Comparison of ENCODE assay signal across 20 mouse cellular contexts in the genomic region with DNA sequence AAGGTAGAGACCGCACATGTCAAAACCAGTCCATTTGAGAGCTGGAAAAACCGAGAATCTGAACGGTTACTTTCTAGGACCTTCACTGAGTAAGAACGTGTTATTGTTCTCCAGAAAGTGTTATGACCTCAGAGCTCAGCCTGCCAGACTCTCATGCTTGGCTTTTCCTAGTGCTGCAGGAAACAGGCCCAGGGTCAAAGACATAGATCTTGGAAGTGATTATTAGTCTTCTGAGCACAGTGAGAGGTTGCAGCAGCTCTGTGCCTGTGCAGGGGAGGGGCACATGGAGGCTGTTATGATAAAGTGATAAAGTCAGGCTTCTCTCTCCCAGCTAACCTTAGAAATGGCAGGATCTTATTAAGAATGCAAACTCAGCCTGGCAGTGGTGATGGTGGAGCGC.
DNase-seq lines count a peak whose midpoint lies in the region; ATAC-seq and TF ChIP-seq lines count a peak whose summit lies in the region.
"Had no signal": no experiment of that assay in that cellular context is flagged by ENCODE, and none has a peak within 500 bp of the region (broad histone marks: within the 10 kb centered on the region; RNA-seq: fewer than 3 reads in every experiment).

No protein-coding gene starts in this region.

- H3K79me2 ChIP-seq in CH12.LX (replicated peaks; ENCODE audit: control insufficient read depth, extremely low read depth, insufficient read depth, poor library complexity, severe bottlenecking): no peaks in the 10 kb centered on the region

- 66% methylated on average over 5 of the region's 5 CpGs for WGBS in kidney, adult 2 months
- WGBS in kidney, embryonic 15.5 days: 61% methylated on average over 5 of the region's 5 CpGs

- in situ Hi-C loops in CH12.LX (cut with MboI; ENCODE audit: low pct_ligation_motif_present, low pct_unique_long_range_greater_than_20kb, low sequenced_read_pairs): no loop called here

- H3K9me3 ChIP-seq in kidney, embryonic 15.5 days (replicated peaks): no peaks in the 10 kb centered on the region
- no peaks in the 10 kb centered on the region for H3K9me3 ChIP-seq in CH12.LX (replicated peaks; ENCODE audit: low read length)
- H3K9me3 ChIP-seq: embryonic facial prominence, embryonic 15.5 days; forebrain, embryonic 10.5 days; heart, embryonic 10.5 days; hindbrain, embryonic 12.5 days had no signal

- H3K4me1 ChIP-seq in kidney, adult 2 months (ENCODE audit: control insufficient read depth, insufficient read depth, low read length): no peaks in the 10 kb centered on the region
- H3K4me1 ChIP-seq in kidney, embryonic 15.5 days: peaks cover 5% of the 10 kb centered on the region; the same call in 1 of the 2 replicates
- peaks cover 3 to 23% of the 10 kb centered on the region in 2 experiments; a peak in 3 of 4 replicates for H3K4me1 ChIP-seq in CH12.LX (ENCODE audit: control insufficient read depth in 1 of 2, insufficient read depth in 2 of 2)
- H3K4me1 ChIP-seq: embryonic facial prominence, embryonic 15.5 days; forebrain, embryonic 10.5 days; heart, embryonic 10.5 days; hindbrain, embryonic 12.5 days had no signal

- no peak overlapping the region for H3K4me2 ChIP-seq in kidney, embryonic 15.5 days
- H3K4me2 ChIP-seq in CH12.LX (ENCODE audit: insufficient read depth, low read depth, poor library complexity, severe bottlenecking): peak overlapping the region; percentile 16; the same call in 1 of the 2 replicates
- H3K4me2 ChIP-seq: embryonic facial prominence, embryonic 15.5 days; hindbrain, embryonic 12.5 days; liver, embryonic 11.5 days had no signal

- H3K27ac ChIP-seq in kidney, adult 2 months (ENCODE audit: insufficient read depth, low read depth, low read length): 0 out of 2 replicates have a peak overlapping the region, but pooled peaks have one; percentile 8
- no peak overlapping the region for H3K27ac ChIP-seq in kidney, embryonic 15.5 days
- no peak overlapping the region for H3K27ac ChIP-seq in CH12.LX (ENCODE audit: insufficient read depth, low read depth)
- H3K27ac ChIP-seq: embryonic facial prominence, embryonic 15.5 days; forebrain, embryonic 10.5 days; heart, embryonic 10.5 days; hindbrain, embryonic 12.5 days had no signal

- H3K27me3 ChIP-seq in kidney, adult 2 months (replicated peaks; ENCODE audit: control insufficient read depth, insufficient read depth, low read length): no peaks in the 10 kb centered on the region; the same call in 1 of the 2 replicates
- H3K27me3 ChIP-seq in kidney, embryonic 15.5 days: no peaks in the 10 kb centered on the region
- no peaks in the 10 kb centered on the region for H3K27me3 ChIP-seq in CH12.LX (replicated peaks)
- H3K27me3 ChIP-seq: embryonic facial prominence, embryonic 15.5 days; hindbrain, embryonic 12.5 days had no signal

- no peaks in the 10 kb centered on the region for H3K36me3 ChIP-seq in kidney, adult 2 months (ENCODE audit: control insufficient read depth, insufficient read depth, low read length)
- H3K36me3 ChIP-seq in kidney, embryonic 15.5 days: no peaks in the 10 kb centered on the region
- H3K36me3 ChIP-seq in CH12.LX (replicated peaks in 1 of 2; ENCODE audit: control insufficient read depth in 1 of 2, insufficient read depth in 1 of 2, low read length in 1 of 2): no peaks in the 10 kb centered on the region
- H3K36me3 ChIP-seq: embryonic facial prominence, embryonic 15.5 days; forebrain, embryonic 10.5 days; heart, embryonic 10.5 days; hindbrain, embryonic 12.5 days had no signal

- H3K4me3 ChIP-seq in kidney, adult 2 months (ENCODE audit: insufficient read depth, low read depth, low read length): no peak overlapping the region
- no peak overlapping the region for H3K4me3 ChIP-seq in kidney, embryonic 15.5 days (replicated peaks)
- no peak overlapping the region for H3K4me3 ChIP-seq in CH12.LX (replicated peaks in 1 of 3; ENCODE audit: low read depth in 2 of 3, low read length in 2 of 3, poor library complexity in 1 of 3)
- H3K4me3 ChIP-seq: embryonic facial prominence, embryonic 15.5 days; forebrain, embryonic 10.5 days; heart, embryonic 10.5 days; hindbrain, embryonic 12.5 days had no signal

- TF ChIP-seq EP300 in CH12.LX (IDR thresholded peaks at IDR 0.05; ENCODE audit: low read length): no peak

- no peak for TF ChIP-seq POLR2A in kidney, adult 2 months (IDR thresholded peaks at IDR 0.05; ENCODE audit: low read depth, low read length)
- no peak for TF ChIP-seq POLR2A in CH12.LX (IDR thresholded peaks at IDR 0.05; ENCODE audit: low read depth, low read length)

- H3K9ac ChIP-seq in kidney, embryonic 15.5 days: no peak overlapping the region
- no peak overlapping the region for H3K9ac ChIP-seq in CH12.LX (ENCODE audit: insufficient read depth, low read depth)
- H3K9ac ChIP-seq: embryonic facial prominence, embryonic 15.5 days; hindbrain, embryonic 12.5 days had no signal

- peak; percentile 33 for DNase-seq in kidney, adult 2 months
- DNase-seq in CH12.LX (ENCODE audit: extremely low read depth): no peak
- DNase-seq in adrenal gland, adult 8-10 months: peak; percentile 19
- DNase-seq in kidney, postnatal 25 days: peak; percentile 2 to 36
- DNase-seq in cerebellum, adult 18-20 months: no peak
- DNase-seq in heart, adult 11 months: no peak
- DNase-seq: B cell, adult 2 months; cerebellum, adult 9-10 months; heart, postnatal 10 days; layer of hippocampus, adult 9-11 months; lung, adult 2 months; lung, postnatal 36 days; right cerebral cortex, postnatal 25 days; thymus, postnatal 4 days had no signal

- TF ChIP-seq RAD21 in CH12.LX (IDR thresholded peaks at IDR 0.05; ENCODE audit: low read depth, low read length): no peak

- dilution Hi-C loops in CH12.LX (cut with MboI; ENCODE audit: extremely low pct_ligation_motif_present, extremely low pct_unique_long_range_greater_than_20kb, low sequenced_read_pairs): no loop called here

- no peak for TF ChIP-seq CTCF in kidney, adult 2 months (conservative IDR thresholded peaks at IDR 0.05; ENCODE audit: insufficient read depth, insufficient read length, low read depth, low read length)
- no peak for TF ChIP-seq CTCF in CH12.LX (conservative IDR thresholded peaks at IDR 0.05 in 1 of 2, IDR thresholded peaks at IDR 0.05 in 1 of 2; ENCODE audit: low read depth in 2 of 2, low read length in 2 of 2)

- ATAC-seq in kidney, embryonic 15.5 days (replicated peaks; ENCODE audit: low FRiP score): no peak

TF ChIP-seq in CH12.LX, 34 proteins besides CTCF, POLR2A, EP300 and RAD21:
- TF ChIP-seq MYC (IDR thresholded peaks at IDR 0.05; ENCODE audit: low read depth, low read length): no peak

Comparison
In these comparisons a context has a peak if more than half of its experiments do, and no peak if none do; other contexts are left out.
1. DNase-seq: peak in kidney, adult 2 months (single experiment), adrenal gland, adult 8-10 months (single experiment) and kidney, postnatal 25 days (2 of 2); none in CH12.LX (single experiment), cerebellum, adult 18-20 months (0 of 2) and heart, adult 11 months (single experiment).